Mouse (Mus musculus): ENCODE measurements at regions not wholly inside any gene's neighbourhood (a gene's known extent, or its start where the extent isn't known, plus 50 kb on each side); places are given as distances from the start of the nearest gene placed in this dataset.

GRCm38 (mm10) chr19:32956916-32957558, 199.7 kb downstream of the Pten start:
- no peak overlapping the region for H3K27ac ChIP-seq (replicated peaks; ENCODE audit: low read depth, low read length)
- H3K9ac ChIP-seq (ENCODE audit: low read length) = no peak overlapping the region
- DNase-seq (ENCODE audit: low spot score) (peak; percentile 45), ATAC-seq (ENCODE audit: insufficient number of reproducible peaks, low FRiP score, low TSS enrichment, low read depth) (no peak)
- H3K4me2 ChIP-seq (ENCODE audit: low read depth, severe bottlenecking) = peak overlapping the region; percentile 41
- no peaks in the 10 kb centered on the region for H3K27me3 ChIP-seq (ENCODE audit: control insufficient read depth, insufficient read depth, low read length)
- H3K36me3 ChIP-seq (ENCODE audit: control insufficient read depth, insufficient read depth, low read length) = no peaks in the 10 kb centered on the region
- no peaks in the 10 kb centered on the region for H3K4me1 ChIP-seq (ENCODE audit: control insufficient read depth, insufficient read depth, low read length)
- WGBS = 2% methylated on average over 13 of the region's 13 CpGs
- H3K4me3 ChIP-seq (ENCODE audit: low read depth, low read length) = no peak overlapping the region
- H3K9me3 ChIP-seq (ENCODE audit: control insufficient read depth, low read length) = no peaks in the 10 kb centered on the region

- no peak for ATAC-seq (ENCODE audit: insufficient number of reproducible peaks, low FRiP score, low TSS enrichment, low read depth)
Observed at GRCm38 (mm10) chr19:32958276-32958675, 201.0 kb downstream of the Pten start.

DNA sequence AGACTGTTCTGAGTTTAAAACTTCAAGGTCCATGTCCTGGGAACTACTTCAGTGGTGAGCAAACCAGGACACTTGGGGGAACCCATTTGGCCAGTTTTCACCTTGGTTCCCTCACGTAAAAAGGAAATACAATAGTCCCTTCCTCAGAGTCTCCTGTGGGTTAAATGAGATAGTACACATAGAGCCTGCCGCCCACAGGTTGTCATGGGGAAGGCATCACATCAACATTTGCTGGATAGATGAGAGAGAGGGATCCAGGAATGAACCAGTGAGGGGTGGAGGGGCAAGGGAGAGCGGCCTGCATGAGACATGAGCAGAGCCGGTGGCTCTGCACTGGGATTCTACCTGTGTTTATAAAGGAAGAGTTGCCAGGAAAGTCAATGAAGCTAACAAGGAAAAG, 201.5 kb downstream of the Pten start:
- no peak for ATAC-seq (ENCODE audit: insufficient number of reproducible peaks, low FRiP score, low TSS enrichment, low read depth)
- no peaks in the 10 kb centered on the region for H3K9me3 ChIP-seq (ENCODE audit: control insufficient read depth, low read length)
- H3K4me1 ChIP-seq (ENCODE audit: control insufficient read depth, insufficient read depth, low read length) = no peaks in the 10 kb centered on the region
- H3K36me3 ChIP-seq (ENCODE audit: control insufficient read depth, insufficient read depth, low read length) = no peaks in the 10 kb centered on the region
- H3K9ac ChIP-seq (ENCODE audit: low read length) = no peak overlapping the region
- no peak overlapping the region for H3K4me3 ChIP-seq (ENCODE audit: low read depth, low read length)
- no peak overlapping the region for H3K27ac ChIP-seq (replicated peaks; ENCODE audit: low read depth, low read length)
- no peaks in the 10 kb centered on the region for H3K27me3 ChIP-seq (ENCODE audit: control insufficient read depth, insufficient read depth, low read length)
- WGBS = 94% methylated on average over 4 of the region's 4 CpGs
- no peak for DNase-seq (ENCODE audit: low spot score)
- H3K4me2 ChIP-seq (ENCODE audit: low read depth, severe bottlenecking) = no peak overlapping the region

More at GRCm38 (mm10) chr19:32958276-32958675, 201.0 kb downstream of the Pten start:
- Histone ChIP-seq H3K9ac (ENCODE audit: low read length) (no peak overlapping the region), H3K27me3 (ENCODE audit: control insufficient read depth, insufficient read depth, low read length) (no peaks in the 10 kb centered on the region), H3K9me3 (ENCODE audit: control insufficient read depth, low read length) (no peaks in the 10 kb centered on the region), H3K4me1 (ENCODE audit: control insufficient read depth, insufficient read depth, low read length) (no peaks in the 10 kb centered on the region), H3K4me3 (ENCODE audit: low read depth, low read length) (no peak overlapping the region), H3K27ac (replicated peaks; ENCODE audit: low read depth, low read length) (no peak overlapping the region), H3K4me2 (ENCODE audit: low read depth, severe bottlenecking) (no peak overlapping the region), H3K36me3 (ENCODE audit: control insufficient read depth, insufficient read depth, low read length) (no peaks in the 10 kb centered on the region)
- WGBS = 86% methylated on average over 4 of the region's 4 CpGs
- DNase-seq (ENCODE audit: low spot score) = no peak

- WGBS = 70% methylated on average over 5 of the region's 5 CpGs
Observed at GRCm38 (mm10) chr19:32959844-32960195, 202.5 kb downstream of the Pten start.

GRCm38 (mm10) chr19:32960196-32960947, 203.1 kb downstream of the Pten start:
- no peaks in the 10 kb centered on the region for H3K9me3 ChIP-seq (ENCODE audit: control insufficient read depth, low read length)
- H3K4me3 ChIP-seq (ENCODE audit: low read depth, low read length) = no peak overlapping the region
- DNase-seq (ENCODE audit: low spot score) (no peak), ATAC-seq (ENCODE audit: insufficient number of reproducible peaks, low FRiP score, low TSS enrichment, low read depth) (no peak)
- no peak overlapping the region for H3K9ac ChIP-seq (ENCODE audit: low read length)
- no peaks in the 10 kb centered on the region for H3K36me3 ChIP-seq (ENCODE audit: control insufficient read depth, insufficient read depth, low read length)
- WGBS = 63% methylated on average over 9 of the region's 9 CpGs
- H3K4me2 ChIP-seq (ENCODE audit: low read depth, severe bottlenecking) = no peak overlapping the region
- no peaks in the 10 kb centered on the region for H3K27me3 ChIP-seq (ENCODE audit: control insufficient read depth, insufficient read depth, low read length)
- no peaks in the 10 kb centered on the region for H3K4me1 ChIP-seq (ENCODE audit: control insufficient read depth, insufficient read depth, low read length)
- H3K27ac ChIP-seq (replicated peaks; ENCODE audit: low read depth, low read length) = no peak overlapping the region

More at GRCm38 (mm10) chr19:32959844-32960195, 202.5 kb downstream of the Pten start:
- H3K4me1 ChIP-seq (ENCODE audit: control insufficient read depth, insufficient read depth, low read length) = no peaks in the 10 kb centered on the region
- DNase-seq (ENCODE audit: low spot score) (no peak), ATAC-seq (ENCODE audit: insufficient number of reproducible peaks, low FRiP score, low TSS enrichment, low read depth) (no peak)
- no peaks in the 10 kb centered on the region for H3K27me3 ChIP-seq (ENCODE audit: control insufficient read depth, insufficient read depth, low read length)
- no peaks in the 10 kb centered on the region for H3K36me3 ChIP-seq (ENCODE audit: control insufficient read depth, insufficient read depth, low read length)
- no peak overlapping the region for H3K27ac ChIP-seq (replicated peaks; ENCODE audit: low read depth, low read length)
- no peaks in the 10 kb centered on the region for H3K9me3 ChIP-seq (ENCODE audit: control insufficient read depth, low read length)
- H3K4me2 ChIP-seq (ENCODE audit: low read depth, severe bottlenecking) = no peak overlapping the region
- no peak overlapping the region for H3K9ac ChIP-seq (ENCODE audit: low read length)
- H3K4me3 ChIP-seq (ENCODE audit: low read depth, low read length) = no peak overlapping the region

DNA sequence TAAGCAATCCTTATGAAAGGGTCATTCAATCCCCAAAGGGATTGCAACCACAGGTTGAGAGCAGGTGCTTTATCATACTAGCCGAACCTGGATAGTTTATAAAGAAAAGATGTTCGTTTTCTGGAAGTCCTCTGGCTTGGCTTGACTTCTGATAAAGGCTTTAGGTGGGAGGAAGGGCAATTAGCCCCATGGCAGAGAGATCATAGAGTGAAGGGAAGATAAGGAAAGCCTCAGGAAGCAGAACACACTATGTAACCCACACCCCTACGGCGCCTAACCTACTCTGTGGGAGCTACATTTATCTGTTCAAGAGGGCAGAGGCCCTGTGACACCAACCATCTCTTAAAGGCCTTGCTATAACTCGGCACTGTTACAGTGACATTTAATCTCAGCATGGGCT, 204.2 kb downstream of the Pten start:
- no peaks in the 10 kb centered on the region for H3K4me1 ChIP-seq (ENCODE audit: control insufficient read depth, insufficient read depth, low read length)
- H3K9ac ChIP-seq (ENCODE audit: low read length) = no peak overlapping the region
- H3K4me3 ChIP-seq (ENCODE audit: low read depth, low read length) = no peak overlapping the region
- WGBS = 75% methylated on average over 5 of the region's 5 CpGs
- H3K4me2 ChIP-seq (ENCODE audit: low read depth, severe bottlenecking) = no peak overlapping the region
- H3K27me3 ChIP-seq (ENCODE audit: control insufficient read depth, insufficient read depth, low read length) = no peaks in the 10 kb centered on the region
- DNase-seq (ENCODE audit: low spot score) (no peak), ATAC-seq (ENCODE audit: insufficient number of reproducible peaks, low FRiP score, low TSS enrichment, low read depth) (no peak)
- H3K36me3 ChIP-seq (ENCODE audit: control insufficient read depth, insufficient read depth, low read length) = no peaks in the 10 kb centered on the region
- no peak overlapping the region for H3K27ac ChIP-seq (replicated peaks; ENCODE audit: low read depth, low read length)
- H3K9me3 ChIP-seq (ENCODE audit: control insufficient read depth, low read length) = no peaks in the 10 kb centered on the region

DNA sequence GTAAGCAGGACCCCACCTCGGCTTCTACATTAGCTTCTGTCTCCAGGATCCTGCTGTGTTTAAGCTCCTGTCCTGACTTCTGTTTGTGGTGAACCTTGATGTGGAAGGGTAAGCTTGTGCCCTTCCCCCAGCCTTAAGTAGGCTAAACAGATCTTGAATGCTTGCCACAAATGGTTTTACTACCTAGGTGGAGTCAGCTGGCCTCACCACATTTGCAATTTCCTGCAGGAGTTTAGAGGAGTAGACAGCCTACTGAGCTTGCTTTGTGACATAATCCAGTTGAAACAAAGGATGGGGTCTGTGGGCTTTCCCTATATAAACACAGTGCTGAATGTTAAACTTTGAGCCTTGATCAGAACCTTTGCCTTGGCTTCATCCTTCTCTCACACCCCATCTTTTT, 206.7 kb downstream of the Pten start:
- no peak overlapping the region for H3K27ac ChIP-seq (replicated peaks; ENCODE audit: low read depth, low read length)
- H3K36me3 ChIP-seq (ENCODE audit: control insufficient read depth, insufficient read depth, low read length) = no peaks in the 10 kb centered on the region
- WGBS = 15% methylated on average over 1 of the region's 1 CpGs
- H3K27me3 ChIP-seq (ENCODE audit: control insufficient read depth, insufficient read depth, low read length) = no peaks in the 10 kb centered on the region
- no peaks in the 10 kb centered on the region for H3K9me3 ChIP-seq (ENCODE audit: control insufficient read depth, low read length)
- H3K4me2 ChIP-seq (ENCODE audit: low read depth, severe bottlenecking) = no peak overlapping the region
- DNase-seq (ENCODE audit: low spot score) (no peak), ATAC-seq (ENCODE audit: insufficient number of reproducible peaks, low FRiP score, low TSS enrichment, low read depth) (no peak)
- no peak overlapping the region for H3K4me3 ChIP-seq (ENCODE audit: low read depth, low read length)
- H3K4me1 ChIP-seq (ENCODE audit: control insufficient read depth, insufficient read depth, low read length) = no peaks in the 10 kb centered on the region
- H3K9ac ChIP-seq (ENCODE audit: low read length) = no peak overlapping the region

DNA sequence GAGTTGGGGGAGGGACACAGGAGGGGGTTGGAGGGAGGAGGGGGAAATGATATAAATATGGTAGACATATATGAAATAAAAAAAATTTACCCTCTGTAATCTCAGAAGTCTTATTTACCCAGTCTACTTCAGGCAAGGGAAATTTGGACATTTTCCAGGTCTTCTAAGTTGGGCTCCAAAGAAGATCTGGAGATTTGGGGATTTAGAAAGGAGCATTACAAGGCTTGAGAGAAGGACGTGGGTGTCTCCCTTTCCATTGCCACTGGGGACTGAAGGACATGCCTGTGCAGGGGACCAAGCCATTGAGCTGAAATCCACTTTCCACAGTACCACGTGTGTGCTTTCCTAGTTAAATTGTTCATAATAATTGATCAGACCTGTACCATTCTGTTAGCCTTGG, 208.2 kb downstream of the Pten start:
- 79% methylated on average over 2 of the region's 2 CpGs for WGBS
- no peak overlapping the region for H3K4me2 ChIP-seq (ENCODE audit: low read depth, severe bottlenecking)
- no peak overlapping the region for H3K27ac ChIP-seq (replicated peaks; ENCODE audit: low read depth, low read length)
- H3K9ac ChIP-seq (ENCODE audit: low read length) = no peak overlapping the region
- no peak overlapping the region for H3K4me3 ChIP-seq (ENCODE audit: low read depth, low read length)
- ATAC-seq (ENCODE audit: insufficient number of reproducible peaks, low FRiP score, low TSS enrichment, low read depth) = no peak
- DNase-seq (ENCODE audit: low spot score) = no peak
- H3K36me3 ChIP-seq (ENCODE audit: control insufficient read depth, insufficient read depth, low read length) = no peaks in the 10 kb centered on the region
- no peaks in the 10 kb centered on the region for H3K27me3 ChIP-seq (ENCODE audit: control insufficient read depth, insufficient read depth, low read length)
- no peaks in the 10 kb centered on the region for H3K4me1 ChIP-seq (ENCODE audit: control insufficient read depth, insufficient read depth, low read length)
- H3K9me3 ChIP-seq (ENCODE audit: control insufficient read depth, low read length) = no peaks in the 10 kb centered on the region
